Mouse (Mus musculus) spleen, adult 2 months (tissue): ENCODE data around the gene Myt1l.

Source experiments
- CTCF ChIP-seq: fragments of 200-500 bp; IDR thresholded peaks from 2 replicates; pipeline ENCODE4 v1.5.1; 2011; ENCODE audit warnings: mild to moderate bottlenecking, inconsistent platforms; ENCODE audit not compliant: insufficient read depth, insufficient read length, insufficient replicate concordance; ENCODE audit errors: extremely low read depth
- POLR2A ChIP-seq: fragments of 200-500 bp; IDR thresholded peaks from 2 replicates; pipeline ENCODE4 v1.6.1; 2011; ENCODE audit warnings: low read depth, low read length, inconsistent platforms

DNA sequence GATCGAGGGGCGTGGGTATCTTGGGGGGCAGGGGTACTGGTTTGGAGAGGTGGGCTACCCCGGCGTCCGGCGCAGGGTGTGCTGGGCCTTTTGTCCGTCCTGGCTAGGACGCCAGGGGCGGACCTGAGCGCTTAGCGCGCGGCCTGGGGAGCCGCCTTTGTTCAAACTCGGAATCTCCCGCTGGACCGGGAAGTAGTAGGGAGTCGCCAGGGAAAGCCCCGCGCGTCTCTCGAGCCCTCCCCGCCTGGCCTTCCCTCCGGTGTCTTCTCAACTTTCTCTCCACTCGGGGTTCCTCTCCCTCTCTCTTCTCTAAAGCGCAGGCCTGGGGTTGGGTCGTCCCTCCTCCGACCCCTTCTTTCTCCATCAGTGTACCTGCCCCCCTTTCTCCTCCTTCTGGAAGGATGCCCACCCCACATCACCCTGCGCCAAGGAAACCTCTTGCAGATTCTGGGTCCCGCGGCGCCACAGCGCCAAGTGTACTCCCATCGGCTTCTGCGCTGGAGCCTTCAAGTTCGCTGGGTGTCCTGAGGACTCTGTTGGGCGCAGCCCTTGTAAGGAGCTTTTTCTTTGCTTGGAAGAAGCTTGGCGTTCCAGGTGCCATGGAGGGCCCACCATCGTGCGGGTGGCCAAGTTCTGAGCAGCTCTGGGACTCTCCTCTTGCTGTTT is 410.3 kb downstream of the Myt1l start:
- no peak for TF ChIP-seq POLR2A
- no peak for TF ChIP-seq CTCF
